Mouse (Mus musculus): ENCODE results near the gene Hnrnpul2. TPM values are rescaled to one million over a fixed set of nuclear protein-coding genes. Genes with fewer than 3 reads are reported as not detected.
"Not testable (repeated sequence)": the region's sequence is repeated elsewhere in the genome, so short reads cannot be mapped to it uniquely, and the experiment has no call there.

Hnrnpul2 gene
- polyA plus RNA-seq, 1 experiment = 31.1 TPM

DNA sequence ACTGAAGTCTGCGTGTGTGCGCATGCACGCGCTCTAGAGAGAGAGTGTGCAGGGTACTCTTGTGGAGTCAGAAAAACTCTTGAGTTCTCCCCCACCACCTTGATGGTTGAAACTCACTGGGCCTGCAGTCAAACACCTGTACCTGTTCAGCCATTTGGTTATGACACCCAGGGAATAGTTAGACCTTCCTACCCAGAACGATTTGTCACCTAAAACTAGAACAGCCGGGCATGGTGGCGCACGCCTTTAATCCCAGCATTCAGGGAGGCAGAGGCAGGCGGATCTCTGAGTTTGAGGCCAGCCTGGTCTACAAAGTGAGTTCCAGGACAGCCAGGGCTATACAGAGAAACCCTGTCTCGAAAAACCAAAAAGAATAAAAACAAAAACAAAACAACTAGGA lies 16.5 kb downstream of the Hnrnpul2 start:
- peaks cover 13% of the 10 kb centered on the region for H3K4me1 ChIP-seq (ENCODE audit: control insufficient read depth, insufficient read depth, insufficient read length, low read length)
- not testable (repeated sequence) for H3K27ac ChIP-seq (replicated peaks; ENCODE audit: low read depth, low read length); H3K4me3 ChIP-seq (ENCODE audit: insufficient read depth, low read depth, low read length)

DNA sequence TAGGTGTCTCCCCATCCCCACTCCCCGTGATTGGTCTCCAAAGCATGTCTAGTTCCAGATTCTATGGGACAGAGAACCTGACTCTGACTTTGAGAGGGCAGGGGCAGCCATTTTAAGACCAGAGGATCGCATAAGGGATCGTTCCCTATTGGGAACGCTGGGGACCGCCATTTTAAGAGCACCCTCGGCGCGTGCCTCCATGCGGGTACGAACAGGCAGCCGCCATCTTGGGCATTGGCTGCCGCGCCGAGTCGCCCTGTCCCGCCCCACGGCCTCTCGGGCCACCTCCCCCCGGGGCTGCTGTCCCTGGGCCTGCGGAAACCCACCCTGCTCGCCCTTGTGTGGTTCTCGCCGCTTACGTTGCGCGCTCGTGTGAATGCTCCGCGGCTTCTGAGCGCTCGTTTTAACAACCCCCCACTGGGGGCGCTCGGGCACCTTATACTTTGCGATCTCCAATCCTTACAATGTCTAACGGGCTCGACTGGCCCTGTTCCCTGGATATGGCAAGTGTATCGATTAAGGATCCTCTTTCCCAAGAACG lies 17.5 kb downstream of the Hnrnpul2 start, which contains the start of gene Bscl2:
Gene Bscl2 (plus strand): TSS at position 217 of the 541 bp plus-strand sequence.
- peak within 1 kb of the TSS; percentile 72 for H3K4me3 ChIP-seq (ENCODE audit: insufficient read depth, low read depth, low read length)
- H3K4me1 ChIP-seq (ENCODE audit: control insufficient read depth, insufficient read depth, insufficient read length, low read length) = peaks cover 14% of the 10 kb centered on the region
- peak within 1 kb of the TSS; percentile 69 for H3K27ac ChIP-seq (replicated peaks; ENCODE audit: low read depth, low read length)

DNA sequence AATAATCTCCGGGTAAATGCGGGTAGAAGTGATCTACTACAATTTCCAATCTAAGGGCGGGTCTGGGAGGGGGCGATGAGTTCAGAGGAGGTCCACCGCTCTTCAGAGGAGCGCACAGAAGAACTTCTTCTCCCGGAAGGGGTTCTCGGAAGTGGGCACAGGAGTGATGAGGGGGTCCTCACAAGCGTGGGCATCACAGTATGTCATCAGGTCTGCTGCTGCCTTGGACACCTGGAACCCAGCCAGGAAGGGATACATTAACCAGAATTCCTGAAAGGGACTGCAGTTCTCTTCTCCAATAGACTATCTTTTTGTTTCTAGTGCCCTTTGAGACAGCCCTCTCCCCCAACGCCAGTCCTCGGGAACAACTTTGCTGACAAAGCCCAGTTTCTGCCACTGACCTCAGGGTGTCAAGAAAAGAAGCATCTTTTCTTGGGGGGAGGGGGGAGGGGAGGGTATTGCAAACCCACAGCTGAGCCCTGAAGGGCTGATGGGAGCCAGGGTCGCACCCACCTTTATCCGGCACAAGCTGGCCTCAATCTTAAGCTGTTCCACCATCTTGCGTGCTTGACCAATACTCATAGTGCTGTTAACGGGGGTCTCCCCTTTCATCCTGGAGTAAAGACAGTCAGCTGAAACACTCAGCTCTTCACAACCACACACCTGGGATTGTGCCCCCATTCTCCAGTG lies 18.4 kb downstream of the Hnrnpul2 start:
- Histone ChIP-seq H3K27ac (replicated peaks; ENCODE audit: low read depth, low read length) (peak overlapping the region; percentile 69), H3K4me3 (ENCODE audit: insufficient read depth, low read depth, low read length) (peak overlapping the region; percentile 72), H3K4me1 (ENCODE audit: control insufficient read depth, insufficient read depth, insufficient read length, low read length) (peaks cover 14% of the 10 kb centered on the region)

DNA sequence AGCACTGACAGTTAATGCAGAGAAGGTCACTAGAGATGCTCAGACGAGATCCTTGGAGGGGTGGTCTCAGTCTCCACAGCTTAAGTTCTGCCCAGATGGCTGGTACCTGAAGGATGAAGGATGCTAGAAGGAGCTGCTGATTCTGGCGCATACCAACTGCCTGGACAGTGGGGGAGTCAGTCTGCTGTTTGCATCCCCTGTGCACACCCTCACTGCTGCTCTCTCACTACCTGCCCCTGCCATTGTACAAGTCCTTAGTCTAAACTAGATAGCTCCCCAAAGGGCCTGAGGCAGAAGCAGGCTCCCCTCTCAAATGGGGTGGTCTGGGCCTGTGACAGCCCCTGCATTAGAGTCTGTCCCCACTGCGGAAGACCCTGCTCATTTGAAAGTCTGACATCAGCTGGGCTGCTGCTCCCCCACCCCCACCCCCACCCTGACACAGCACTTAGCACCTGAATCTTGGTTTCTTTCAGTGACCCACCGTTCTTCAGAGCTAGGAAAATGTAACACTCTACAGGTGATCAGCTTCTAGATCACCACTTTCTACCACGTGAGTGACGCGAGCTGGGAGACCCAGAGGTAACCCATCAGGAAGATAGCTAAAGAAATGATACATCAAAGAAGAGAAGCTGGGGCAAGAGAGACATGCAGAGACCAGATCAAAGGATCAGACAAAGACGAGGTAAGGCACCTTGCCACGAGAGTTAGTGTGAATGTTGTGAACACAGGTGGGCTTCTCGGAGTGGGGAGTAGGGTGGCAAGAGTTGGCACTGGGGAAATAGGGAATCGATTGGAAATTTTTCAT lies 19.5 kb downstream of the Hnrnpul2 start, which contains the start of gene Gng3:
Gene Gng3 (minus strand): TSS at position 92 of the 805 bp plus-strand sequence.
- Histone ChIP-seq H3K27ac (replicated peaks; ENCODE audit: low read depth, low read length) (peak within 1 kb of the TSS; percentile 69), H3K4me1 (ENCODE audit: control insufficient read depth, insufficient read depth, insufficient read length, low read length) (peaks cover 14% of the 10 kb centered on the region), H3K4me3 (ENCODE audit: insufficient read depth, low read depth, low read length) (peak within 1 kb of the TSS; percentile 72)

DNA sequence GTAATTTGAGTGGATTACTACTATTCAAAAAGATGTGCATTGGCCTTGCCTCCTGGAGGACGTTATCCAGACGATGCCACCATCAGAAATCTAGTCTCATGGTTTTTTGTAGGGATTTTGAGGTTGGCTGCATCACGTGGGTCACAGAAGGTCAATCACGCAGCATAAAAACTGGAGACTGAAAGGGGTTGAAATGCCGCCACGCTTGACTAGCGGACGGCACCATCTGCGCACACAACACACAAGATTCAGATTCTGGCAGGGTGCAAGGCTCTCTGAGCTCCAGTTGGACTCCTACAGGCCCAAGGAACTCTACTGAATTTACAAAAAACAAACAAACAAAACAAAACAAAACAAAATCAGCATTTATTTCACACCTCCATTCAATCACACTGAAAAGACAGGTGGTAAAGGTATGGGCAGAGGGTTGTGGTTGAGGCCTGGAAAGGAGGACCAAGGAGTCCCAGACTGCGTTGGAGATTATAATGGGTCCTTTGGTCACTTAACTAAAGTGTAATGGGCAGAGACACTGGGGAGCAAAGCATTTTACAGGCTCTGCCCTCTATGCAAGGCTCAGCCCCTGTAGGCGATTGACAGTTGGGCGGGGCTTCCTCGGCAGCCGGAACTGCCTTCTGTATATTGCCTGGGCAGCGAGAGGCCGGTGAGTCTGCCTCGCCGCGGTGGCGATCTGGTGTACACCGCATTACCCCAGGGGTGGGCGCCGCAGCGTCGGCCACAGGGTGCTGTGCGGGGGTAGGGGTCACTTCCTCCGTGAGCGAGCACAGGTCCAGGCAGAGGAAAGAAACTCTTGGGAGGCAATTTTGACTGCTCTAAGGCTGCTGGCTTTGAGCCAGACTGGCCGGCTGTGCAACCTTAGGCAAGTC lies 20.3 kb downstream of the Hnrnpul2 start:
- Histone ChIP-seq H3K4me1 (ENCODE audit: control insufficient read depth, insufficient read depth, insufficient read length, low read length) (peaks cover 14% of the 10 kb centered on the region), H3K4me3 (ENCODE audit: insufficient read depth, low read depth, low read length) (peak overlapping the region; percentile 92), H3K27ac (replicated peaks; ENCODE audit: low read depth, low read length) (peak overlapping the region; percentile 86)

DNA sequence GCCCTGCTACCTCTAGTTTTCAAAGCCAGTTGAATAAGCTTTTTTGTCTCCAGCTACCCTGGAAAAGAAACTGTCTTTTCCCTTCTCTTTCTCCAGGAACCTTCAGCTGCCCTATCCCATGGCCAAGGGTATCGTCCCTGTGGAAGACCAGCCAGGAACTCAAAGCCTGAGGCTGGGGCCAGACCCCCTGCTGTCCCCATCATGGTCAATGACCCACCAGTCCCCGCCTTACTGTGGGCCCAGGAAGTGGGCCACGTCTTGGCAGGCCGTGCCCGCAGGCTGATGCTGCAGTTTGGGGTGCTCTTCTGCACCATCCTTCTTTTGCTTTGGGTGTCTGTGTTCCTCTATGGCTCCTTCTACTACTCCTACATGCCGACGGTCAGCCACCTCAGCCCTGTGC lies 21.2 kb downstream of the Hnrnpul2 start:
- Histone ChIP-seq H3K27ac (replicated peaks; ENCODE audit: low read depth, low read length) (peak overlapping the region; percentile 86), H3K4me1 (ENCODE audit: control insufficient read depth, insufficient read depth, insufficient read length, low read length) (peaks cover 14% of the 10 kb centered on the region), H3K4me3 (ENCODE audit: insufficient read depth, low read depth, low read length) (peak overlapping the region; percentile 92)

DNA sequence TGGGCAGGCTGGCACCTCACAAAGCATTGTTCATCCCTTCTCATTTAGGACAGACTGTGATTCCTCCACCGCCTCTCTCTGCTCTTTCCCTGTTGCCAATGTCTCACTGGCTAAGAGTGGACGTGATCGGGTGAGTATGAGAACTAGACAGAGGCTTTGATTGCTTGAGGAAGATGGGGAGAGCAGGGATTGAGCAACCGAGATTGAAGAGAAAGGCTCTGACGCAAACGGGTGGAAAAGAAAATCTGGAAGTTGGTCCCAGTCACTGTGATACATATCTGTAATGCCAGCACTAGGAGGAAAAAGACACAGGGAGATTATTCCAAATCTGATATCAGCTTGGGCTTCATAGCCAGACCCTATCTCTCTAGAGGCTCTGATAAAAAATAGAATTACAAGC lies 23.2 kb downstream of the Hnrnpul2 start:
- Histone ChIP-seq H3K4me3 (ENCODE audit: insufficient read depth, low read depth, low read length) (no peak overlapping the region), H3K4me1 (ENCODE audit: control insufficient read depth, insufficient read depth, insufficient read length, low read length) (peaks cover 14% of the 10 kb centered on the region), H3K27ac (replicated peaks; ENCODE audit: low read depth, low read length) (peak overlapping the region; percentile 78)

DNA sequence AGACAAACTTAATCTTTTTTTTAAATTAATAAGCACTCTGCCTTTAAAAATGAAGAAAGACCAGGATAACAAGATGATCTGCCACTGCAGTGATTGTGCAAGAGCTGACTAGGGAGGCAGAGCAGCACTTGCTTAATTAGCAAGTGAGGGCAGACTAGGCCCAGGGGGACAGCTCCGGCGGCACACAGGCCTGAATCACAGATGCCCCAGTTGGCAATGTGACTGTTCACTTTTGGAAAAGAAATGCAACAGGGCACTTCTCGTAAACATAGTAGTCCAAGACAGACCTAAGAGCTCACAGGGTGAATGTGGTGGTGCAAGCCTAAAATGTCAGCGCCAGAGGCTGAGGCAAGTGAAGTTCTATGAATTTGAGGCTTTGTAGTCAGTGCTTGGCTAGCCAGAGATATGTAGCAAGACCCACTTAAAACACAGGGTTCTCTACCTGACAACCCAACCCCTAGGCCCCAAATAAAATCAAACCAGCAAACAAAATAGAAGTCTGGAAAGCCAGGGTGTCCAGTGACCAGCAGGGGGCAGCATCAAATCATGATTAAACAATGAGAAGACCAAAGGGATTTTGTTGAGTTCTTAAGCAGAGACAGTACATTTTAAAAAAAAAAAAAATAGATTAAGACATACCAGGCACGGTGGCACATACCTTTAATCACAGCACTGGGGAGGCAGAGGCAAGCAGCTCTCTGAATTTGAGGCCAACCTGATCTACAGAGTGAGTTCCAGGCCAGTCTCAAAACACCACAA lies 24.7 kb downstream of the Hnrnpul2 start:
- Histone ChIP-seq H3K4me3 (ENCODE audit: insufficient read depth, low read depth, low read length) (no peak overlapping the region), H3K4me1 (ENCODE audit: control insufficient read depth, insufficient read depth, insufficient read length, low read length) (peaks cover 9% of the 10 kb centered on the region), H3K27ac (replicated peaks; ENCODE audit: low read depth, low read length) (peak overlapping the region; percentile 87)

DNA sequence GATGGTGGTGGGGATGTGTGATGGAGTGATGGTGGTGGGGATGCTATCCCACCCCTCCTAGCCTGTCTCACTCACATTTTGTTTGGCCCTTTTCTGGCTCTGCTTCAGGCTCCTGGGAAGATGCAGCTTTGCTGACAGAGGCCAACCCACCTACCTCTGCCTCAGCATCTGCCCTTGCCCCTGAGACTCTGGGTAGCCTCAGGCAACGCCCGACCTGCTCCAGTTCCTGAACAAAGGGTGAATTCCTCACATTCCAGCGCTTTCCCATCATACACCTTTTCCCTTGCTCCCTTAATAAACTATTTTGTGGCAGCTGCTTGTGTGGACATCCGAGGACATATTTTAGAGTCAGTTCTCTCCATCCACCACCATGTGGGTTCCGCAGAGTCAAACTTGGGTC lies 28.5 kb downstream of the Hnrnpul2 start:
- no peak overlapping the region for H3K4me3 ChIP-seq (ENCODE audit: insufficient read depth, low read depth, low read length)
- no peak overlapping the region for H3K27ac ChIP-seq (replicated peaks; ENCODE audit: low read depth, low read length)
- H3K4me1 ChIP-seq (ENCODE audit: control insufficient read depth, insufficient read depth, insufficient read length, low read length) = peaks cover 4% of the 10 kb centered on the region; the same call in 1 of the 2 replicates

DNA sequence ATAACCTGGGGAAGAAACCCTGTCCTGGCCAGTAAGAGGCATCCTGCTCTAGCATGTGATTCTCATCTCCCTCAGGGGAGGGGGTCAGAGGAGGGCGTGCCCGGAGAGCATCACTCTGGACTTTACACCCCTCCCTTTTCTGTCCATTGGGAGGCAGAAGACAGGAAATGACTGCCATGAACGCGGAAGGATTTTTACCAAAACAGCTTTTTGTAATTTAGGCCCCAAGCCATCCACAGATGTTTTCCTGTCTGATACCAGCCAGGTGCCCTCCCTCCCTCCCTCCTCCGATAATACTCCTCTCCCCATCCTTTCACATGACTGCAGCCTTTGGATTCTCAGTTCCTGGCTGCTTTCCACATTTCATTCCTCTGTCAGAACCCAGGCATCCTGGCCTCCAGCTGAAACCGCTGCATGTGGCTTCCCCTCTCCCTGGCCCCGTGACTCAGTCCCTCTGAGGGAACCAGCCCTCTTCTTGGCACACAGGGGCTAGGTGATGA lies 30.6 kb downstream of the Hnrnpul2 start, which contains the start of gene Lrrn4cl:
Gene Lrrn4cl (plus strand): TSS at position 367 of the 500 bp plus-strand sequence.
- Histone ChIP-seq H3K27ac (replicated peaks; ENCODE audit: low read depth, low read length) (peak within 1 kb of the TSS; percentile 21; the same call in 1 of the 2 replicates), H3K4me3 (ENCODE audit: insufficient read depth, low read depth, low read length) (peak within 1 kb of the TSS; percentile 12), H3K4me1 (ENCODE audit: control insufficient read depth, insufficient read depth, insufficient read length, low read length) (peaks cover 4% of the 10 kb centered on the region; the same call in 1 of the 2 replicates)

DNA sequence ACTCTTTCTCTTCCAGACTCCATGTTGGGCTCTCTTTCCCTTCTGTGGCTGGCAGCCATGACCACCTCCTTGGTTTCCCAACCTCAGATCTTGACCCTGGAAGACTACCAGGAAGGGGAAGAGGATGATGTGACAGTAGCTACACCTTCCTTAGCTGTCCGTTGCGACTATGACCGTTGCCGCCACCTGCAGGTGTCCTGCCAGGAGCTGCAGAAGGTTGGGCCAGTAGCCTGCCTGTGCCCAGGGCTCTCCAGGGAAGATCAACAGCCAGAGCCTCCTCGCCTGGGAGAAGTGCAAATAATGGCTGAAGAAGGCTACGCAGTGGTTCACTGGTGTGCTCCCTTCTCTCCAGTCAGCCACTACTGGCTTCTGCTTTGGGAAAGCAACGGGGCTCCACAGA lies 31.8 kb downstream of the Hnrnpul2 start:
- H3K27ac ChIP-seq (replicated peaks; ENCODE audit: low read depth, low read length) = no peak overlapping the region
- peaks cover 4% of the 10 kb centered on the region; the same call in 1 of the 2 replicates for H3K4me1 ChIP-seq (ENCODE audit: control insufficient read depth, insufficient read depth, insufficient read length, low read length)
- H3K4me3 ChIP-seq (ENCODE audit: insufficient read depth, low read depth, low read length) = peak overlapping the region; percentile 12

DNA sequence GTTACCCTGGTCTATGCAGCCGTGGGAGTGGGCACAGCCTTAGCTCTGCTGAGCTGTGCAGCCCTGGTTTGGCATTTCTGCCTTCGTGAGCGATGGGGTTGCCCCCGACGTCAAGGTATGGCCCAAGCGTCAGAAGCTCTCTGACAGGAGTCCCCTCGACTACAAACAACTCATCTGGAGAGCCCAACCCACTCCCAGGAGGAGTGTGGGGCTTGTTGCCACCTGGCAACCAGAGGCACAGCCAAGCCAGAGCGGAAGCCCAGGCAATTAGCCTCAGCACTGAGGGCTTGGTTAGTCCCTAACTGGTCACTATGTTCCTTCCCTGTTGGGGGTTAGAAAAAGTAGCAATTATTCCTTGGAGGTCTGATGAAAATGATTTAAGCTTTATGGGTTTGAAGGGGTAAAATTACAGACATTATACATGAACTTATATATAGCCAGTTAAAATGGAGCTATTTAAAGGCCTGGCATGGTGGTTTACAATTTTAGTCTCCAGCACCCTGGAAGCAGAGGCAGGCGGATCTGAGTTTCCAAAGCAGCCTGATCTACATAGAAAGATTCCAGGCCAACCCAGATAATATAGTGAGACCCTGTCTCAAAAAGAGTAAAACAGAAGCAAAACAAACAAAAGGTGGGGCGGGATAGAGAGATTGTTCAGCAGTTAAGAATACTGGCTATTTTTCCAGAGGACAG lies 32.6 kb downstream of the Hnrnpul2 start:
- Histone ChIP-seq H3K27ac (replicated peaks; ENCODE audit: low read depth, low read length) (peak overlapping the region; percentile 28; the same call in 1 of the 2 replicates), H3K4me3 (ENCODE audit: insufficient read depth, low read depth, low read length) (peak overlapping the region; percentile 12; the same call in 1 of the 2 replicates), H3K4me1 (ENCODE audit: control insufficient read depth, insufficient read depth, insufficient read length, low read length) (peaks cover 4% of the 10 kb centered on the region; the same call in 1 of the 2 replicates)

DNA sequence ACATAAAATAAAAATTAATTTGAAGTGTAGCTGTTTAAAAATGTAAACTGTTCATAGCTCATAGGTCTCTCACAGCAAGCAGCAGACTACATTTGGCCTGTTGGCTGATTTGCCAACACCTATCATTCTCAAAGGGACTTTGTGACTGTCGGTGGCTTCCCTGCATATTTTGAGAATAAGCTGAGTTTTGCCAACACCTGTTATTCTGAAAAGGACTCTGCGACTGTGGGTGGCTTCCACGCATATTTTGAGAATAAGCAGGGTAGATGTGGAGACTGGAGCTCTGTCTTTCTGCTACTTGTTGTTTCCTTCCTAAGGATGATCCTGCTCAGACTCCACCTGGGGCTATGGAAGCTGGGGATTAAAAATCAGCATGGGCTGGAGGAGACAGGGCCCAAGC lies 33.3 kb downstream of the Hnrnpul2 start:
- H3K27ac ChIP-seq (replicated peaks; ENCODE audit: low read depth, low read length) = no peak overlapping the region
- H3K4me3 ChIP-seq (ENCODE audit: insufficient read depth, low read depth, low read length) = no peak overlapping the region

More for the DNA sequence above, 33.3 kb downstream of the Hnrnpul2 start:
- peaks cover 4% of the 10 kb centered on the region; the same call in 1 of the 2 replicates for H3K4me1 ChIP-seq (ENCODE audit: control insufficient read depth, insufficient read depth, insufficient read length, low read length)

Data from brown adipose tissue, adult 24 weeks (tissue).